In genomic region chr2:29666589-29666988, GRCm38 (mm10) we compare ENCODE assay signal across 8 mouse cellular contexts. TPM values are rescaled to one million over a fixed set of nuclear protein-coding genes. Genes with fewer than 3 reads are reported as not detected.
DNase-seq lines count a peak whose midpoint lies in the region; ATAC-seq and TF ChIP-seq lines count a peak whose summit lies in the region.

No protein-coding gene starts in this region.

- TF ChIP-seq CTCF in kidney, adult 2 months (conservative IDR thresholded peaks at IDR 0.05; ENCODE audit: insufficient read depth, insufficient read length, low read depth, low read length): no peak

- H3K9me3 ChIP-seq in heart, embryonic 13.5 days: no peaks in the 10 kb centered on the region
- no peaks in the 10 kb centered on the region for H3K9me3 ChIP-seq in limb, embryonic 12.5 days
- H3K9me3 ChIP-seq in midbrain, embryonic 13.5 days: no peaks in the 10 kb centered on the region

- no peak overlapping the region for H3K9ac ChIP-seq in heart, embryonic 13.5 days
- no peak overlapping the region for H3K9ac ChIP-seq in limb, embryonic 12.5 days (replicated peaks)
- no peak overlapping the region for H3K9ac ChIP-seq in midbrain, embryonic 13.5 days (replicated peaks)

- ATAC-seq in heart, embryonic 13.5 days (ENCODE audit: extremely low read depth, insufficient number of reproducible peaks, low FRiP score, low TSS enrichment): no peak
- ATAC-seq in limb, embryonic 12.5 days (ENCODE audit: insufficient number of reproducible peaks, insufficient read depth, low FRiP score, low TSS enrichment, low read depth): peak; percentile 73; the same call in 1 of the 2 replicates
- peak; percentile 39; the same call in 1 of the 2 replicates for ATAC-seq in midbrain, embryonic 13.5 days

- WGBS in kidney, adult 2 months: 26% methylated on average over 7 of the region's 7 CpGs
- 8% methylated on average over 7 of the region's 7 CpGs for WGBS in heart, embryonic 13.5 days
- WGBS in limb, embryonic 12.5 days: 2% methylated on average over 7 of the region's 7 CpGs
- WGBS in midbrain, embryonic 13.5 days: 7% methylated on average over 7 of the region's 7 CpGs

- no peak for TF ChIP-seq POLR2A in kidney, adult 2 months (IDR thresholded peaks at IDR 0.05; ENCODE audit: low read depth, low read length)

- H3K4me1 ChIP-seq in kidney, adult 2 months (ENCODE audit: control insufficient read depth, insufficient read depth, low read length): peaks cover 42% of the 10 kb centered on the region
- H3K4me1 ChIP-seq in heart, embryonic 13.5 days: peaks cover 84% of the 10 kb centered on the region
- peaks cover 39% of the 10 kb centered on the region for H3K4me1 ChIP-seq in limb, embryonic 12.5 days (replicated peaks)
- peaks cover 57% of the 10 kb centered on the region for H3K4me1 ChIP-seq in midbrain, embryonic 13.5 days (replicated peaks)

- no peaks in the 10 kb centered on the region for H3K36me3 ChIP-seq in kidney, adult 2 months (ENCODE audit: control insufficient read depth, insufficient read depth, low read length)
- H3K36me3 ChIP-seq in heart, embryonic 13.5 days: no peaks in the 10 kb centered on the region
- no peaks in the 10 kb centered on the region for H3K36me3 ChIP-seq in limb, embryonic 12.5 days
- no peaks in the 10 kb centered on the region for H3K36me3 ChIP-seq in midbrain, embryonic 13.5 days

- DNase-seq in kidney, adult 2 months: peak; percentile 53
- no peak for DNase-seq in kidney, adult 18-20 months
- DNase-seq in adrenal gland, postnatal 25 days: peak; percentile 54
- no peak for DNase-seq in layer of hippocampus, adult 9-11 months
- DNase-seq in cerebellum, postnatal 4 days (ENCODE audit: low spot score in 2 of 2): no peak

- no peak overlapping the region for H3K4me3 ChIP-seq in kidney, adult 2 months (ENCODE audit: insufficient read depth, low read depth, low read length)
- no peak overlapping the region for H3K4me3 ChIP-seq in heart, embryonic 13.5 days
- H3K4me3 ChIP-seq in limb, embryonic 12.5 days (replicated peaks): no peak overlapping the region
- no peak overlapping the region for H3K4me3 ChIP-seq in midbrain, embryonic 13.5 days (replicated peaks)

- H3K4me2 ChIP-seq in heart, embryonic 13.5 days: peak overlapping the region; percentile 43
- H3K4me2 ChIP-seq in limb, embryonic 12.5 days: no peak overlapping the region
- no peak overlapping the region for H3K4me2 ChIP-seq in midbrain, embryonic 13.5 days (replicated peaks)

- no peak overlapping the region for H3K27ac ChIP-seq in kidney, adult 2 months (ENCODE audit: insufficient read depth, low read depth, low read length)
- peak overlapping the region; percentile 63 for H3K27ac ChIP-seq in heart, embryonic 13.5 days (replicated peaks)
- no peak overlapping the region for H3K27ac ChIP-seq in limb, embryonic 12.5 days
- H3K27ac ChIP-seq in midbrain, embryonic 13.5 days: no peak overlapping the region

- H3K27me3 ChIP-seq in kidney, adult 2 months (replicated peaks; ENCODE audit: control insufficient read depth, insufficient read depth, low read length): no peaks in the 10 kb centered on the region
- H3K27me3 ChIP-seq in heart, embryonic 13.5 days (replicated peaks): no peaks in the 10 kb centered on the region
- no peaks in the 10 kb centered on the region for H3K27me3 ChIP-seq in limb, embryonic 12.5 days
- H3K27me3 ChIP-seq in midbrain, embryonic 13.5 days: no peaks in the 10 kb centered on the region

RNA-seq across cellular contexts. Expression of gene Rapgef1, which starts 47.1 kb away (rescaled TPM):
- polyA plus RNA-seq in kidney, adult 2 months (2012; rRNA removed): 38.9 and 41.7 TPM in 2 replicates
- 47.5 and 49.5 TPM in 2 replicates for total RNA-seq in adrenal gland, postnatal 25 days (2021)
- polyA plus RNA-seq in heart, embryonic 13.5 days (2015; fragmentation: Nextera tagmentation; extraction: Ambion mirVana): 8.4 and 9.7 TPM in 2 replicates
- polyA plus RNA-seq in limb, embryonic 12.5 days (2016; fragmentation: Nextera tagmentation; extraction: Ambion mirVana): 20.2 and 20.4 TPM in 2 replicates
- 16.7 and 19.8 TPM in 2 replicates for polyA plus RNA-seq in midbrain, embryonic 13.5 days (2015; fragmentation: Nextera tagmentation; extraction: Ambion mirVana)

Comparison
In these comparisons a context has a peak if more than half of its experiments do, and no peak if none do; other contexts are left out.
1. DNase-seq: peak in kidney, adult 2 months (single experiment) and adrenal gland, postnatal 25 days (single experiment); none in kidney, adult 18-20 months (single experiment), layer of hippocampus, adult 9-11 months (single experiment) and cerebellum, postnatal 4 days (0 of 2).